Mouse (Mus musculus) thymus, postnatal 25 days (tissue): ENCODE measurements at regions not wholly inside any gene's neighbourhood (a gene's known extent, or its start where the extent isn't known, plus 50 kb on each side); places are given as distances from the start of the nearest gene placed in this dataset.

Source experiments
- DNase-seq: peaks from one replicate; pipeline ENCODE4 v3.0.0; 2022

- DNase-seq: no peak
These were observed 151.6 kb downstream of the Adamts15 start for GRCm38 (mm10) chr9:30770436-30771173.

- DNase-seq: no peak
These were observed 152.9 kb downstream of the Adamts15 start for GRCm38 (mm10) chr9:30769435-30769729.

- no peak for DNase-seq
These were observed 153.4 kb downstream of the Adamts15 start for GRCm38 (mm10) chr9:30768665-30769434.

GRCm38 (mm10) chr9:30766701-30767100 is 155.6 kb downstream of the Adamts15 start:
- DNase-seq: no peak

- DNase-seq: no peak
These were observed 156.1 kb downstream of the Adamts15 start for GRCm38 (mm10) chr9:30766171-30766570.

- no peak for DNase-seq
These were observed 157.2 kb downstream of the Adamts15 start for GRCm38 (mm10) chr9:30765017-30765569.

- no peak for DNase-seq
These were observed 159.3 kb downstream of the Adamts15 start for GRCm38 (mm10) chr9:30762913-30763312.

- DNase-seq: no peak
These were observed 164.1 kb downstream of the Adamts15 start for GRCm38 (mm10) chr9:30758121-30758520.

- no peak for DNase-seq
These were observed 164.8 kb downstream of the Adamts15 start for GRCm38 (mm10) chr9:30757406-30757805.

- DNase-seq: no peak
These were observed 165.5 kb downstream of the Adamts15 start for GRCm38 (mm10) chr9:30756796-30757195.

- no peak for DNase-seq
These were observed 166.7 kb downstream of the Adamts15 start for GRCm38 (mm10) chr9:30755586-30755985.

GRCm38 (mm10) chr9:30754826-30755225 is 167.4 kb downstream of the Adamts15 start:
- DNase-seq: no peak

GRCm38 (mm10) chr9:30743471-30743870 is 178.8 kb downstream of the Adamts15 start:
- DNase-seq: no peak

- no peak for DNase-seq
These were observed 179.7 kb downstream of the Adamts15 start for GRCm38 (mm10) chr9:30742471-30743098.

- no peak for DNase-seq
These were observed 190.6 kb downstream of the Adamts15 start for GRCm38 (mm10) chr9:30731687-30732086.

- no peak for DNase-seq
These were observed 198.7 kb downstream of the Adamts15 start for GRCm38 (mm10) chr9:30723364-30724070.

GRCm38 (mm10) chr9:30721861-30722260 is 200.4 kb downstream of the Adamts15 start:
- no peak for DNase-seq

GRCm38 (mm10) chr9:30716421-30717170 is 205.7 kb downstream of the Adamts15 start:
- DNase-seq: no peak

- no peak for DNase-seq
These were observed 212.1 kb downstream of the Adamts15 start for GRCm38 (mm10) chr9:30710131-30710530.

- no peak for DNase-seq
These were observed 222.4 kb downstream of the Adamts15 start for GRCm38 (mm10) chr9:30699848-30700247.

- DNase-seq: no peak
These were observed 224.7 kb downstream of the Adamts15 start for GRCm38 (mm10) chr9:30697533-30697932.

- DNase-seq: no peak
These were observed 241.2 kb downstream of the Snx19 start for GRCm38 (mm10) chr9:30668095-30668494.
